Mouse (Mus musculus) forebrain, embryonic 13.5 days (tissue): Measurements from ENCODE around the gene Fkbp9. TPM values are rescaled to one million over a fixed set of nuclear protein-coding genes. Genes with fewer than 3 reads are reported as not detected.
"Not testable (repeated sequence)": the region's sequence is repeated elsewhere in the genome, so short reads cannot be mapped to it uniquely, and the experiment has no call there.

Experiments used
- ATAC-seq: fragments of 200-750 bp; cut with Nextera tagmentation; 2 replicates; pipeline ENCODE4 v1.8.0; 2017
- H3K27ac ChIP-seq: fragments of 300-500 bp; sonication (generic); 2 replicates; pipeline ENCODE4 v1.5.1; 2015; ENCODE audit warnings: inconsistent platforms, mild to moderate bottlenecking, moderate library complexity
- H3K27me3 ChIP-seq: fragments of 300-500 bp; sonication (generic); 2 replicates; pipeline ENCODE4 v1.6.1; 2015; ENCODE audit warnings: mild to moderate bottlenecking, inconsistent platforms
- H3K36me3 ChIP-seq: fragments of 300-500 bp; sonication (generic); 2 replicates; pipeline ENCODE4 v1.6.1; 2015; ENCODE audit warnings: mild to moderate bottlenecking, inconsistent platforms; ENCODE audit not compliant: poor library complexity, severe bottlenecking
- H3K4me1 ChIP-seq: fragments of 300-500 bp; sonication (generic); 2 replicates; pipeline ENCODE4 v1.6.1; 2015; ENCODE audit warnings: inconsistent platforms
- H3K4me2 ChIP-seq: fragments of 300-500 bp; sonication (generic); 2 replicates; pipeline ENCODE4 v1.6.1; 2015; ENCODE audit warnings: inconsistent platforms, mild to moderate bottlenecking, moderate library complexity
- H3K4me3 ChIP-seq: fragments of 300-500 bp; sonication (generic); 2 replicates; pipeline ENCODE4 v1.5.1; 2015; ENCODE audit warnings: mild to moderate bottlenecking, inconsistent platforms
- H3K9ac ChIP-seq: fragments of 300-500 bp; sonication (generic); 2 replicates; pipeline ENCODE4 v1.6.1; 2015; ENCODE audit warnings: mild to moderate bottlenecking, inconsistent platforms
- H3K9me3 ChIP-seq: fragments of 300-500 bp; sonication (generic); replicated peaks from 2 replicates; pipeline ENCODE4 v1.6.1; 2016; ENCODE audit warnings: inconsistent platforms
- WGBS: fragments of 180-500 bp; shearing (Covaris S2); methylation state at CpG from one replicate; pipeline ENCODE4 v1.1.7; 2015; 5-methylcytosine and 5-hydroxymethylcytosine counted together
- polyA plus RNA-seq: library from polyadenylated mRNA; unstranded; fragments of >200 nt; fragmentation: Nextera tagmentation; extraction: Ambion mirVana; gene quantifications from 2 replicates; pipeline ENCODE4 v1.2.1, GENCODE M21; 2015

The Fkbp9 gene
- polyA plus RNA-seq, 1 experiment from 2014 or later: 24.4 TPM

- no peaks in the 10 kb centered on the region for H3K9me3 ChIP-seq
- 89% methylated on average over 2 of the region's 2 CpGs for WGBS
- ATAC-seq: no peak
- H3K36me3 ChIP-seq: no peaks in the 10 kb centered on the region
- no peak overlapping the region for H3K27ac ChIP-seq
- no peak overlapping the region for H3K4me2 ChIP-seq
- H3K9ac ChIP-seq: no peak overlapping the region
- no peaks in the 10 kb centered on the region for H3K27me3 ChIP-seq
- H3K4me3 ChIP-seq: no peak overlapping the region
- no peaks in the 10 kb centered on the region for H3K4me1 ChIP-seq
These were observed 12.5 kb downstream of the Fkbp9 start for GRCm38 (mm10) chr6:56844365-56844764.

- Histone ChIP-seq H3K4me3 (no peak overlapping the region), H3K27me3 (no peaks in the 10 kb centered on the region), H3K36me3 (no peaks in the 10 kb centered on the region), H3K4me1 (no peaks in the 10 kb centered on the region), H3K27ac (no peak overlapping the region), H3K9me3 (no peaks in the 10 kb centered on the region), H3K9ac (no peak overlapping the region), H3K4me2 (no peak overlapping the region)
- ATAC-seq: no peak
- 81% methylated on average over 3 of the region's 3 CpGs for WGBS
These were observed 17.1 kb downstream of the Fkbp9 start for GRCm38 (mm10) chr6:56848974-56849373.

- Histone ChIP-seq H3K4me3 (no peak overlapping the region), H3K4me2 (no peak overlapping the region), H3K27ac (no peak overlapping the region), H3K4me1 (no peaks in the 10 kb centered on the region), H3K36me3 (no peaks in the 10 kb centered on the region), H3K27me3 (no peaks in the 10 kb centered on the region), H3K9me3 (no peaks in the 10 kb centered on the region), H3K9ac (no peak overlapping the region)
- 72% methylated on average over 7 of the region's 7 CpGs for WGBS
- ATAC-seq: no peak
These were observed 18.5 kb downstream of the Fkbp9 start for GRCm38 (mm10) chr6:56850315-56850714.

GRCm38 (mm10) chr6:56854803-56855202 lies 22.9 kb downstream of the Fkbp9 start:
- Histone ChIP-seq H3K4me1 (no peaks in the 10 kb centered on the region), H3K4me3 (no peak overlapping the region), H3K36me3 (no peaks in the 10 kb centered on the region), H3K9me3 (no peaks in the 10 kb centered on the region), H3K27me3 (no peaks in the 10 kb centered on the region), H3K4me2 (no peak overlapping the region), H3K27ac (no peak overlapping the region), H3K9ac (no peak overlapping the region)
- no peak for ATAC-seq
- WGBS: 88% methylated on average over 8 of the region's 8 CpGs

- Histone ChIP-seq H3K4me2 (no peak overlapping the region), H3K9ac (no peak overlapping the region), H3K36me3 (no peaks in the 10 kb centered on the region), H3K27ac (no peak overlapping the region), H3K4me3 (no peak overlapping the region), H3K27me3 (no peaks in the 10 kb centered on the region), H3K9me3 (no peaks in the 10 kb centered on the region), H3K4me1 (no peaks in the 10 kb centered on the region)
- 45% methylated on average over 5 of the region's 5 CpGs for WGBS
- no peak for ATAC-seq
These were observed 24.9 kb downstream of the Fkbp9 start for GRCm38 (mm10) chr6:56856748-56857147.

GRCm38 (mm10) chr6:56860205-56860848 lies 28.5 kb downstream of the Fkbp9 start:
- no peak for ATAC-seq
- Histone ChIP-seq H3K27me3 (no peaks in the 10 kb centered on the region), H3K27ac (no peak overlapping the region), H3K9ac (no peak overlapping the region), H3K36me3 (no peaks in the 10 kb centered on the region), H3K4me1 (no peaks in the 10 kb centered on the region), H3K4me2 (no peak overlapping the region), H3K4me3 (no peak overlapping the region), H3K9me3 (no peaks in the 10 kb centered on the region)
- WGBS: 85% methylated on average over 8 of the region's 8 CpGs

GRCm38 (mm10) chr6:56866899-56867298 lies 35.0 kb downstream of the Fkbp9 start:
- not testable (repeated sequence) for H3K4me3 ChIP-seq, H3K36me3 ChIP-seq, H3K4me2 ChIP-seq, H3K9me3 ChIP-seq, H3K27ac ChIP-seq, H3K9ac ChIP-seq, H3K27me3 ChIP-seq, ATAC-seq, H3K4me1 ChIP-seq
- 89% methylated on average over 1 of the region's 1 CpGs for WGBS

GRCm38 (mm10) chr6:56868565-56868964 lies 36.7 kb downstream of the Fkbp9 start:
- Histone ChIP-seq H3K4me3 (no peak overlapping the region), H3K4me2 (no peak overlapping the region), H3K27ac (no peak overlapping the region), H3K9me3 (no peaks in the 10 kb centered on the region), H3K27me3 (no peaks in the 10 kb centered on the region), H3K36me3 (no peaks in the 10 kb centered on the region; the same call in 1 of the 2 replicates), H3K4me1 (no peaks in the 10 kb centered on the region), H3K9ac (no peak overlapping the region)
- no peak for ATAC-seq
- WGBS: 79% methylated on average over 8 of the region's 8 CpGs

GRCm38 (mm10) chr6:56870027-56870426 lies 38.2 kb downstream of the Fkbp9 start:
- Histone ChIP-seq H3K27me3 (no peaks in the 10 kb centered on the region), H3K4me1 (no peaks in the 10 kb centered on the region), H3K4me3 (no peak overlapping the region), H3K4me2 (no peak overlapping the region), H3K9me3 (no peaks in the 10 kb centered on the region), H3K9ac (no peak overlapping the region), H3K36me3 (no peaks in the 10 kb centered on the region; the same call in 1 of the 2 replicates), H3K27ac (no peak overlapping the region)
- ATAC-seq: no peak
- 91% methylated on average over 2 of the region's 2 CpGs for WGBS

- 90% methylated on average over 4 of the region's 4 CpGs for WGBS
- Histone ChIP-seq H3K9ac (no peak overlapping the region), H3K36me3 (peaks cover 17% of the 10 kb centered on the region), H3K4me1 (no peaks in the 10 kb centered on the region), H3K4me3 (no peak overlapping the region), H3K27me3 (no peaks in the 10 kb centered on the region), H3K9me3 (no peaks in the 10 kb centered on the region), H3K4me2 (no peak overlapping the region), H3K27ac (no peak overlapping the region)
- no peak for ATAC-seq
These were observed 45.0 kb downstream of the Fkbp9 start for GRCm38 (mm10) chr6:56876870-56877269.

- H3K4me1 ChIP-seq: no peaks in the 10 kb centered on the region
- H3K9ac ChIP-seq: no peak overlapping the region
- no peaks in the 10 kb centered on the region for H3K9me3 ChIP-seq
- H3K27ac ChIP-seq: no peak overlapping the region
- H3K36me3 ChIP-seq: peaks cover 26% of the 10 kb centered on the region
- 96% methylated on average over 8 of the region's 8 CpGs for whole genome bisulfite sequencing
- H3K4me2 ChIP-seq: no peak overlapping the region
- peak; percentile 21; the same call in 1 of the 2 replicates for ATAC-seq
- no peaks in the 10 kb centered on the region for H3K27me3 ChIP-seq
- no peak overlapping the region for H3K4me3 ChIP-seq
These were observed 46.1 kb downstream of the Fkbp9 start for GRCm38 (mm10) chr6:56877985-56878384.

- 92% methylated on average over 1 of the region's 1 CpGs for whole genome bisulfite sequencing
- H3K4me1 ChIP-seq: no peaks in the 10 kb centered on the region
These were observed 47.6 kb downstream of the Fkbp9 start for GRCm38 (mm10) chr6:56879352-56879955.

GRCm38 (mm10) chr6:56888561-56888960 lies 56.7 kb downstream of the Fkbp9 start:
- ATAC-seq: no peak
- no peak overlapping the region for H3K4me3 ChIP-seq
- 85% methylated on average over 6 of the region's 6 CpGs for WGBS
- no peak overlapping the region for H3K4me2 ChIP-seq
- H3K27me3 ChIP-seq: no peaks in the 10 kb centered on the region
- no peaks in the 10 kb centered on the region for H3K9me3 ChIP-seq
- H3K36me3 ChIP-seq: peaks cover 50% of the 10 kb centered on the region
- no peaks in the 10 kb centered on the region for H3K4me1 ChIP-seq
- no peak overlapping the region for H3K9ac ChIP-seq
- no peak overlapping the region for H3K27ac ChIP-seq

More at GRCm38 (mm10) chr6:56879352-56879955, 47.6 kb downstream of the Fkbp9 start:
- Histone ChIP-seq H3K9me3 (no peaks in the 10 kb centered on the region), H3K9ac (no peak overlapping the region), H3K27me3 (no peaks in the 10 kb centered on the region), H3K27ac (no peak overlapping the region), H3K4me3 (no peak overlapping the region), H3K36me3 (peaks cover 38% of the 10 kb centered on the region), H3K4me2 (no peak overlapping the region)
- ATAC-seq: 0 out of 2 replicates have a peak, but pooled peaks have one; percentile 30
